Mouse (Mus musculus) liver, embryonic 14.5 days (tissue): ENCODE measurements at regions not wholly inside any gene's neighbourhood (a gene's known extent, or its start where the extent isn't known, plus 50 kb on each side); places are given as distances from the start of the nearest gene placed in this dataset.

Experiments
- CTCF ChIP-seq: IDR thresholded peaks from 2 replicates; pipeline ENCODE4 v1.5.1; 2016; ENCODE audit warnings: antibody characterized with exemption, low read depth, control low read depth
- EP300 ChIP-seq: IDR thresholded peaks from 2 replicates; pipeline ENCODE4 v1.6.1; 2016; ENCODE audit warnings: antibody characterized with exemption, low read depth

DNA sequence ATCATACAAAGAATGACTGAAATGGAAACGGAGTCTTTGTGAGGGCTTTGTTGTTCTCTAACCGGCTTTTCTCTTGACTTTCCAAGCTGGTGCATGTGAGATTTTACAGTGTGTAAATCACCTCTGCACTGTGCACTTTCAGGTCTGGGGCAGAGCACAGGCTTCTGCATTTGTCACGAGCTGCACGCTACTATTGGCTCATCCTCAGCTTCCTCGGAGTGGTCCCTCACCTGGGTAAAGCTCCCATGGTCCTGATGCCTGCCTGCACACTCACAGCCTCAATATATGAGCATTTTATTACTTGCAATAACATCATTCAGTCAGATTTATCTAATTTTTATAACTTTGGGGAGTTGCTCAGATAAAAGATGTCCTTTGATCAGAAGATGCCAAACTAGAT lies 109.8 kb upstream of the Nrip1 start:
- TF ChIP-seq CTCF (no peak), EP300 (no peak)
